Mouse (Mus musculus) CH12.LX (cell line): Measurements from ENCODE around the gene Gatm. TPM values are rescaled to one million over a fixed set of nuclear protein-coding genes. Genes with fewer than 3 reads are reported as not detected.

Source experiments
- DNase-seq: peaks from one replicate; pipeline ENCODE4 v3.0.0-alpha.2; 2013; ENCODE audit errors: extremely low read depth
- H3K27ac ChIP-seq: 2 replicates; pipeline ENCODE4 v1.5.1; 2012; ENCODE audit warnings: low read depth, mild to moderate bottlenecking, control low read depth, moderate library complexity; ENCODE audit not compliant: insufficient read depth
- H3K27me3 ChIP-seq: replicated peaks from 2 replicates; pipeline ENCODE3; 2012; ENCODE audit warnings: inconsistent platforms
- H3K36me3 ChIP-seq, 2 experiments: replicated peaks in 1 of 2; 2 replicates each; pipeline versions ENCODE3 to v1.6.1; 2012; ENCODE audit warnings: inconsistent platforms in 1 of 2, low read length in 1 of 2, mild to moderate bottlenecking in 1 of 2, mixed read lengths in 1 of 2, moderate library complexity in 1 of 2; ENCODE audit not compliant: control insufficient read depth in 1 of 2, insufficient read depth in 1 of 2
- H3K4me1 ChIP-seq, 2 experiments: 2 replicates each; pipeline ENCODE4 v1.6.1; 2012; ENCODE audit warnings: inconsistent platforms in 1 of 2, moderate library complexity in 1 of 2; ENCODE audit not compliant: insufficient read depth in 2 of 2, control insufficient read depth in 1 of 2
- H3K4me2 ChIP-seq: 2 replicates; pipeline ENCODE4 v1.6.1; 2012; ENCODE audit warnings: low read depth, mild to moderate bottlenecking, control low read depth; ENCODE audit not compliant: poor library complexity, insufficient read depth, severe bottlenecking
- H3K4me3 ChIP-seq, 3 experiments: fragments of 150-350 bp in 1 of 3; sonication (generic) in 1 of 3; replicated peaks in 1 of 3; 2 replicates each; pipeline versions ENCODE3 to v1.5.1; 2011 to 2012; ENCODE audit warnings: low read depth in 2 of 3, low read length in 2 of 3, mild to moderate bottlenecking in 2 of 3, moderate library complexity in 2 of 3, control low read depth in 1 of 3, improper control_type of control experiment in 1 of 3, inconsistent platforms in 1 of 3, mixed read lengths in 1 of 3; ENCODE audit not compliant: poor library complexity in 1 of 3
- H3K79me2 ChIP-seq: replicated peaks from 2 replicates; pipeline ENCODE4 v1.6.1; 2012; ENCODE audit warnings: mild to moderate bottlenecking, moderate library complexity; ENCODE audit not compliant: control insufficient read depth, poor library complexity, insufficient read depth, severe bottlenecking; ENCODE audit errors: extremely low read depth
- H3K9ac ChIP-seq: 2 replicates; pipeline ENCODE4 v1.6.1; 2012; ENCODE audit warnings: low read depth, mild to moderate bottlenecking, control low read depth, moderate library complexity; ENCODE audit not compliant: insufficient read depth
- H3K9me3 ChIP-seq: replicated peaks from 2 replicates; pipeline ENCODE3; 2012; ENCODE audit warnings: low read length, inconsistent platforms, mixed read lengths
- BHLHE40 ChIP-seq: IDR thresholded peaks from 2 replicates; pipeline ENCODE4 v1.6.1; 2011; ENCODE audit warnings: mild to moderate bottlenecking, low read depth, low read length, improper control_type of control experiment
- CHD1 ChIP-seq: IDR thresholded peaks from 2 replicates; pipeline ENCODE4 v1.6.1; 2012; ENCODE audit warnings: low read depth, low read length, improper control_type of control experiment, inconsistent platforms
- CTCF ChIP-seq, 2 experiments: IDR thresholded peaks in 1 of 2; conservative IDR thresholded peaks in 1 of 2; 2 replicates each; pipeline ENCODE4 v1.5.1; 2011 to 2012; ENCODE audit warnings: low read depth in 2 of 2, low read length in 2 of 2, improper control_type of control experiment in 1 of 2, inconsistent platforms in 1 of 2, mild to moderate bottlenecking in 1 of 2, moderate library complexity in 1 of 2
- GABPA ChIP-seq: IDR thresholded peaks from 2 replicates; pipeline ENCODE4 v1.6.1; 2012; ENCODE audit warnings: low read depth, low read length, improper control_type of control experiment, inconsistent platforms; ENCODE audit not compliant: insufficient replicate concordance
- JUND ChIP-seq: conservative IDR thresholded peaks from 2 replicates; pipeline ENCODE4 v1.6.1; 2011; ENCODE audit warnings: low read depth, low read length, improper control_type of control experiment
- KAT2A ChIP-seq: IDR thresholded peaks from 2 replicates; pipeline ENCODE4 v1.6.1; 2012; ENCODE audit warnings: low read length, improper control_type of control experiment, inconsistent platforms; ENCODE audit not compliant: insufficient replicate concordance
- MAX ChIP-seq: IDR thresholded peaks from 2 replicates; pipeline ENCODE4 v1.6.1; 2011; ENCODE audit warnings: low read length, improper control_type of control experiment
- MAZ ChIP-seq: IDR thresholded peaks from 2 replicates; pipeline ENCODE4 v1.6.1; 2012; ENCODE audit warnings: low read depth, mild to moderate bottlenecking, inconsistent platforms, low read length, improper control_type of control experiment, moderate library complexity
- MXI1 ChIP-seq: IDR thresholded peaks from 2 replicates; pipeline ENCODE4 v1.6.1; 2011; ENCODE audit warnings: mild to moderate bottlenecking, low read depth, low read length, improper control_type of control experiment
- MYC ChIP-seq: IDR thresholded peaks from 2 replicates; pipeline ENCODE4 v1.6.1; 2011; ENCODE audit warnings: low read depth, mild to moderate bottlenecking, improper control_type of control experiment, low read length
- NRF1 ChIP-seq: IDR thresholded peaks from 2 replicates; pipeline ENCODE4 v1.6.1; 2014; ENCODE audit warnings: low read depth, mild to moderate bottlenecking, inconsistent platforms, low read length, improper control_type of control experiment, moderate library complexity
- POLR2AphosphoS2 ChIP-seq: IDR thresholded peaks from 2 replicates; pipeline ENCODE4 v1.6.1; 2011; ENCODE audit warnings: low read depth, low read length, improper control_type of control experiment
- SIN3A ChIP-seq: IDR thresholded peaks from 2 replicates; pipeline ENCODE4 v1.6.1; 2012; ENCODE audit warnings: low read length, improper control_type of control experiment, inconsistent platforms
- SMC3 ChIP-seq: IDR thresholded peaks from 2 replicates; pipeline ENCODE4 v1.6.1; 2011; ENCODE audit warnings: low read depth, low read length, improper control_type of control experiment
- TCF12 ChIP-seq: IDR thresholded peaks from 2 replicates; pipeline ENCODE4 v1.6.1; 2014; ENCODE audit warnings: low read depth, mild to moderate bottlenecking, inconsistent platforms, low read length, improper control_type of control experiment
- UBTF ChIP-seq: IDR thresholded peaks from 2 replicates; pipeline ENCODE4 v1.6.1; 2012; ENCODE audit warnings: low read depth, mild to moderate bottlenecking, inconsistent platforms, low read length, improper control_type of control experiment, moderate library complexity
- USF1 ChIP-seq: IDR thresholded peaks from 2 replicates; pipeline ENCODE4 v1.6.1; 2014; ENCODE audit warnings: low read depth, mild to moderate bottlenecking, inconsistent platforms, low read length, improper control_type of control experiment
- USF2 ChIP-seq: conservative IDR thresholded peaks from 2 replicates; pipeline ENCODE4 v1.6.1; 2011; ENCODE audit warnings: low read depth, low read length, improper control_type of control experiment
- ZMIZ1 ChIP-seq: IDR thresholded peaks from 2 replicates; pipeline ENCODE4 v1.6.1; 2012; ENCODE audit warnings: low read depth, mild to moderate bottlenecking, inconsistent platforms, low read length, improper control_type of control experiment
- ZNF384 ChIP-seq: IDR thresholded peaks from 2 replicates; pipeline ENCODE4 v1.6.1; 2012; ENCODE audit warnings: low read depth, low read length, improper control_type of control experiment, inconsistent platforms
- dilution Hi-C: fragments of 300-500 bp; cut with MboI; formaldehyde crosslinking; loops from 2 replicates; pipeline ENCODE4 v1.14.3; 2020; ENCODE audit warnings: low sequenced_read_pairs; ENCODE audit not compliant: extremely low pct_unique_long_range_greater_than_20kb, extremely low pct_ligation_motif_present
- in situ Hi-C: fragments of 300-500 bp; cut with MboI; formaldehyde crosslinking; loops from 3 replicates; pipeline ENCODE4 v1.14.3; 2019; ENCODE audit warnings: low sequenced_read_pairs, low pct_ligation_motif_present, low pct_unique_long_range_greater_than_20kb, mixed read lengths
- polyA plus RNA-seq: library from polyadenylated mRNA; unstranded; fragments of >175 nt; gene quantifications from 2 replicates; pipeline ENCODE4 v1.2.1, GENCODE M21; 2012; ENCODE audit warnings: low read depth; ENCODE audit not compliant: insufficient read length
- total RNA-seq, 2 experiments: library from RNA; depleted of rRNA; stranded (reverse); fragments of 300-350 nt in 1 of 2; fragments of >200 nt in 1 of 2; gene quantifications; 2 replicates each; pipeline ENCODE4 v1.2.3; 2012 to 2014

The Gatm gene
- total and polyA plus RNA-seq, 3 experiments = 13.0 to 46.0 (median 23.3) TPM

- dilution Hi-C loops = no loop called here
- Histone ChIP-seq H3K4me2 (no peak overlapping the region), H3K27me3 (peaks cover 2% of the 10 kb centered on the region), H3K9ac (no peak overlapping the region), H3K27ac (no peak overlapping the region), H3K79me2 (no peaks in the 10 kb centered on the region), H3K4me3 (no peak overlapping the region), H3K4me1 (peaks cover 0 to 22% of the 10 kb centered on the region in 2 experiments; a peak in 3 of 4 replicates), H3K9me3 (no peaks in the 10 kb centered on the region), H3K36me3 (no peaks in the 10 kb centered on the region)
- no peak for DNase-seq
- no peak for TF ChIP-seq CTCF (conservative IDR thresholded peaks at IDR 0.05 in 1 of 2, IDR thresholded peaks at IDR 0.05 in 1 of 2; ENCODE audit: low read depth in 2 of 2, low read length in 2 of 2)
- TF ChIP-seq MXI1 = no peak
- TF ChIP-seq NRF1 = no peak
- TF ChIP-seq USF2 = no peak
- TF ChIP-seq SIN3A = no peak
- TF ChIP-seq SMC3 = no peak
- TF ChIP-seq ZNF384 = no peak
- TF ChIP-seq MYC = no peak
- TF ChIP-seq POLR2AphosphoS2 = no peak
- TF ChIP-seq BHLHE40 = no peak
- TF ChIP-seq MAX = no peak
- no peak for TF ChIP-seq TCF12
- no peak for TF ChIP-seq JUND
- no peak for TF ChIP-seq MAZ
- no peak for TF ChIP-seq CHD1
- in situ Hi-C loops = loop anchor here (10.0 kb wide), 2 partner anchors 49 to 99 kb away; no protein-coding TSS in a partner anchor
Observed at GRCm38 (mm10) chr2:122576295-122576694, 34.8 kb downstream of the Gatm start.

DNA sequence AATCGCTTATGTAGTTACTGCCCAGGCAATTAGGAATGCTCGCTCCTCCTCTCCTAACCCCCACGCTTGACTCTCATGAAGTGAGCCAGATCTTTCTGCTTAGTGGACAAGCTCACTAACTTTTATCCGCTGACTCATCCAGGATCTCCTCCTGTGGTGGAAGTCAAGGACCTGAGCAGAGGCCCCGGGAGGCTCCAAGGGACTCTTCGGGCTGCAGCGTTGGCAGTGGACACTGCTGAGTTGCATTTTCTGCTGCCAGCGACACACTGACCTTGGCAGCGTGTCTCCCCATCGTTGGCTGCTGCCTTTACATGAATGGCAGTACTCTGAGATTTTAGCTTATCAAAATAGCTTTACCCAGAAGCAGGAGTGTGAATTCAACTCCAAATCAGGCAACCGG is 35.6 kb downstream of the Gatm start:
- in situ Hi-C loops (loop anchor here (10.0 kb wide), 2 partner anchors 49 to 99 kb away; no protein-coding TSS in a partner anchor), dilution Hi-C loops (no loop called here)
- Histone ChIP-seq H3K27me3 (peaks cover 2% of the 10 kb centered on the region), H3K36me3 (no peaks in the 10 kb centered on the region), H3K9me3 (no peaks in the 10 kb centered on the region), H3K4me2 (no peak overlapping the region), H3K9ac (no peak overlapping the region), H3K27ac (no peak overlapping the region), H3K79me2 (no peaks in the 10 kb centered on the region), H3K4me3 (no peak overlapping the region), H3K4me1 (peaks cover 0 to 21% of the 10 kb centered on the region in 2 experiments; a peak in 3 of 4 replicates)
- DNase-seq = no peak
- TF ChIP-seq UBTF (no peak), MAZ (no peak), GABPA (no peak), MYC (no peak), ZMIZ1 (no peak), KAT2A (no peak), JUND (no peak), USF1 (no peak)
